Mouse (Mus musculus) liver, embryonic 13.5 days (tissue): ENCODE data around the gene Dgki. TPM values are rescaled to one million over a fixed set of nuclear protein-coding genes. Genes with fewer than 3 reads are reported as not detected.

ENCODE experiments used
- ATAC-seq: fragments of 200-750 bp; cut with Nextera tagmentation; 2 replicates; pipeline ENCODE4 v1.8.0; 2017; ENCODE audit warnings: low read depth, mild to moderate bottlenecking, moderate number of reproducible peaks, moderate library complexity
- DNase-seq: peaks from one replicate; pipeline ENCODE4 v3.0.0; 2022
- H3K27ac ChIP-seq: fragments of 300-500 bp; sonication (generic); 2 replicates; pipeline ENCODE4 v1.5.1; 2015; ENCODE audit warnings: moderate library complexity, mild to moderate bottlenecking, inconsistent platforms
- H3K27me3 ChIP-seq: fragments of 300-500 bp; sonication (generic); 2 replicates; pipeline ENCODE4 v1.6.1; 2015; ENCODE audit warnings: mild to moderate bottlenecking, inconsistent platforms
- H3K36me3 ChIP-seq: fragments of 300-500 bp; sonication (generic); 2 replicates; pipeline ENCODE4 v1.6.1; 2015; ENCODE audit warnings: mild to moderate bottlenecking, inconsistent platforms
- H3K4me1 ChIP-seq: fragments of 300-500 bp; sonication (generic); replicated peaks from 2 replicates; pipeline ENCODE4 v1.6.1; 2015; ENCODE audit warnings: inconsistent platforms
- H3K4me2 ChIP-seq: fragments of 300-500 bp; sonication (generic); 2 replicates; pipeline ENCODE4 v1.6.1; 2015; ENCODE audit warnings: inconsistent platforms, mild to moderate bottlenecking, moderate library complexity
- H3K4me3 ChIP-seq: fragments of 300-500 bp; sonication (generic); replicated peaks from 2 replicates; pipeline ENCODE4 v1.5.1; 2015; ENCODE audit warnings: mild to moderate bottlenecking, inconsistent platforms
- H3K9ac ChIP-seq: fragments of 300-500 bp; sonication (generic); 2 replicates; pipeline ENCODE4 v1.6.1; 2015; ENCODE audit warnings: mild to moderate bottlenecking, inconsistent platforms
- H3K9me3 ChIP-seq: fragments of 300-500 bp; sonication (generic); replicated peaks from 2 replicates; pipeline ENCODE4 v1.6.1; 2016; ENCODE audit warnings: inconsistent platforms
- WGBS: fragments of 180-500 bp; shearing (Covaris S2); methylation state at CpG from one replicate; pipeline ENCODE4 v1.1.7; 2015; ENCODE audit not compliant: insufficient replicate concordance; 5-methylcytosine and 5-hydroxymethylcytosine counted together
- polyA plus RNA-seq: library from polyadenylated mRNA; unstranded; fragments of >200 nt; fragmentation: Nextera tagmentation; extraction: Ambion mirVana; gene quantifications from 2 replicates; pipeline ENCODE4 v1.2.1, GENCODE M21; 2015

The Dgki gene
- polyA plus RNA-seq, 1 experiment from 2014 or later, result 0.06 TPM

GRCm38 (mm10) chr6:37035681-37036080 is 264.3 kb downstream of the Dgki start:
- no peak for ATAC-seq
- no peak for DNase-seq

GRCm38 (mm10) chr6:37030986-37031385 is 269.0 kb downstream of the Dgki start:
- WGBS, result 75% methylated on average over 1 of the region's 1 CpGs
- ATAC-seq, result no peak
- Histone ChIP-seq H3K9ac (no peak overlapping the region), H3K4me1 (no peaks in the 10 kb centered on the region), H3K27ac (no peak overlapping the region), H3K4me3 (no peak overlapping the region), H3K4me2 (no peak overlapping the region), H3K9me3 (no peaks in the 10 kb centered on the region), H3K36me3 (no peaks in the 10 kb centered on the region), H3K27me3 (no peaks in the 10 kb centered on the region)
- no peak for DNase-seq

More at GRCm38 (mm10) chr6:37035681-37036080, 264.3 kb downstream of the Dgki start:
- H3K36me3 ChIP-seq, result no peaks in the 10 kb centered on the region
- no peaks in the 10 kb centered on the region for H3K4me1 ChIP-seq
- H3K4me2 ChIP-seq, result no peak overlapping the region
- no peak overlapping the region for H3K9ac ChIP-seq
- H3K9me3 ChIP-seq, result no peaks in the 10 kb centered on the region
- 64% methylated on average over 6 of the region's 6 CpGs for WGBS
- H3K27ac ChIP-seq, result no peak overlapping the region
- H3K27me3 ChIP-seq, result no peaks in the 10 kb centered on the region
- H3K4me3 ChIP-seq, result no peak overlapping the region

- no peak overlapping the region for H3K4me3 ChIP-seq
- H3K9ac ChIP-seq, result no peak overlapping the region
- no peak for ATAC-seq
- H3K9me3 ChIP-seq, result no peaks in the 10 kb centered on the region
- no peak for DNase-seq
- H3K27me3 ChIP-seq, result no peaks in the 10 kb centered on the region
- H3K27ac ChIP-seq, result no peak overlapping the region
- H3K4me2 ChIP-seq, result no peak overlapping the region
- H3K4me1 ChIP-seq, result no peaks in the 10 kb centered on the region
- WGBS, result 60% methylated on average over 2 of the region's 2 CpGs
- H3K36me3 ChIP-seq, result no peaks in the 10 kb centered on the region
Measured at GRCm38 (mm10) chr6:37030402-37030801, 269.6 kb downstream of the Dgki start.

GRCm38 (mm10) chr6:37028841-37029240 is 271.1 kb downstream of the Dgki start:
- 76% methylated on average over 6 of the region's 6 CpGs for WGBS
- Histone ChIP-seq H3K4me3 (no peak overlapping the region), H3K27me3 (no peaks in the 10 kb centered on the region), H3K9ac (no peak overlapping the region), H3K4me1 (no peaks in the 10 kb centered on the region), H3K27ac (no peak overlapping the region), H3K4me2 (no peak overlapping the region), H3K36me3 (no peaks in the 10 kb centered on the region), H3K9me3 (no peaks in the 10 kb centered on the region)
- ATAC-seq, result no peak
- no peak for DNase-seq

- WGBS, result 47% methylated on average over 2 of the region's 2 CpGs
- Histone ChIP-seq H3K9me3 (no peaks in the 10 kb centered on the region), H3K36me3 (no peaks in the 10 kb centered on the region), H3K4me3 (no peak overlapping the region), H3K27ac (no peak overlapping the region), H3K9ac (no peak overlapping the region), H3K4me1 (no peaks in the 10 kb centered on the region), H3K27me3 (no peaks in the 10 kb centered on the region), H3K4me2 (no peak overlapping the region)
- ATAC-seq, result no peak
- DNase-seq, result no peak
Measured at GRCm38 (mm10) chr6:37028300-37028699, 271.7 kb downstream of the Dgki start.

- no peaks in the 10 kb centered on the region for H3K4me1 ChIP-seq
- ATAC-seq (no peak), DNase-seq (no peak)
- 72% methylated on average over 8 of the region's 8 CpGs for WGBS
- H3K4me3 ChIP-seq, result no peak overlapping the region
- no peaks in the 10 kb centered on the region for H3K27me3 ChIP-seq
- H3K9me3 ChIP-seq, result no peaks in the 10 kb centered on the region
- H3K9ac ChIP-seq, result no peak overlapping the region
- H3K27ac ChIP-seq, result no peak overlapping the region
- H3K4me2 ChIP-seq, result no peak overlapping the region
- H3K36me3 ChIP-seq, result no peaks in the 10 kb centered on the region
Measured at GRCm38 (mm10) chr6:37026343-37027243, 273.4 kb downstream of the Dgki start.

GRCm38 (mm10) chr6:37016046-37016445 is 283.9 kb downstream of the Dgki start:
- DNase-seq, result no peak
- H3K4me2 ChIP-seq, result no peak overlapping the region
- H3K27ac ChIP-seq, result no peak overlapping the region
- no peaks in the 10 kb centered on the region for H3K4me1 ChIP-seq
- no peak for ATAC-seq
- no peaks in the 10 kb centered on the region for H3K9me3 ChIP-seq
- H3K27me3 ChIP-seq, result no peaks in the 10 kb centered on the region
- H3K36me3 ChIP-seq, result no peaks in the 10 kb centered on the region
- H3K9ac ChIP-seq, result no peak overlapping the region
- H3K4me3 ChIP-seq, result no peak overlapping the region

GRCm38 (mm10) chr6:37011597-37011996 is 288.4 kb downstream of the Dgki start:
- no peak overlapping the region for H3K9ac ChIP-seq
- no peaks in the 10 kb centered on the region for H3K9me3 ChIP-seq
- no peak overlapping the region for H3K4me3 ChIP-seq
- H3K4me2 ChIP-seq, result no peak overlapping the region
- no peaks in the 10 kb centered on the region for H3K4me1 ChIP-seq
- WGBS, result 58% methylated on average over 2 of the region's 2 CpGs
- H3K27me3 ChIP-seq, result no peaks in the 10 kb centered on the region
- no peaks in the 10 kb centered on the region for H3K36me3 ChIP-seq
- no peak for DNase-seq
- no peak overlapping the region for H3K27ac ChIP-seq
- no peak for ATAC-seq

- Histone ChIP-seq H3K4me3 (no peak overlapping the region), H3K9me3 (no peaks in the 10 kb centered on the region), H3K4me2 (no peak overlapping the region), H3K9ac (no peak overlapping the region), H3K4me1 (no peaks in the 10 kb centered on the region), H3K27me3 (no peaks in the 10 kb centered on the region), H3K27ac (no peak overlapping the region), H3K36me3 (no peaks in the 10 kb centered on the region)
- ATAC-seq (no peak), DNase-seq (no peak)
- 48% methylated on average over 4 of the region's 4 CpGs for WGBS
Measured at GRCm38 (mm10) chr6:37007573-37007972, 292.4 kb downstream of the Dgki start.

- Histone ChIP-seq H3K27me3 (no peaks in the 10 kb centered on the region), H3K4me3 (no peak overlapping the region), H3K9ac (no peak overlapping the region), H3K4me2 (no peak overlapping the region), H3K9me3 (no peaks in the 10 kb centered on the region), H3K4me1 (no peaks in the 10 kb centered on the region), H3K36me3 (no peaks in the 10 kb centered on the region), H3K27ac (no peak overlapping the region)
- WGBS, result 52% methylated on average over 3 of the region's 3 CpGs
- DNase-seq (no peak), ATAC-seq (no peak)
Measured at GRCm38 (mm10) chr6:37004914-37005313, 295.1 kb downstream of the Dgki start.

- H3K27me3 ChIP-seq, result no peaks in the 10 kb centered on the region
- H3K9ac ChIP-seq, result no peak overlapping the region
- no peaks in the 10 kb centered on the region for H3K4me1 ChIP-seq
- no peak overlapping the region for H3K4me2 ChIP-seq
- no peaks in the 10 kb centered on the region for H3K36me3 ChIP-seq
- H3K27ac ChIP-seq, result no peak overlapping the region
- DNase-seq, result no peak
- no peaks in the 10 kb centered on the region for H3K9me3 ChIP-seq
- no peak for ATAC-seq
- 41% methylated on average over 5 of the region's 5 CpGs for WGBS
- H3K4me3 ChIP-seq, result no peak overlapping the region
Measured at GRCm38 (mm10) chr6:37003235-37003634, 296.7 kb downstream of the Dgki start.

GRCm38 (mm10) chr6:36998942-36999341 is 301.0 kb downstream of the Dgki start:
- no peaks in the 10 kb centered on the region for H3K9me3 ChIP-seq
- ATAC-seq, result no peak

More at GRCm38 (mm10) chr6:36998942-36999341, 301.0 kb downstream of the Dgki start:
- 66% methylated on average over 10 of the region's 10 CpGs for WGBS
- H3K4me3 ChIP-seq, result no peak overlapping the region
- DNase-seq, result no peak
- H3K4me2 ChIP-seq, result no peak overlapping the region
- no peak overlapping the region for H3K9ac ChIP-seq
- no peaks in the 10 kb centered on the region for H3K36me3 ChIP-seq
- no peak overlapping the region for H3K27ac ChIP-seq
- H3K4me1 ChIP-seq, result no peaks in the 10 kb centered on the region
- no peaks in the 10 kb centered on the region for H3K27me3 ChIP-seq
